Mouse (Mus musculus) cerebellum, adult 2 months (tissue): ENCODE measurements around the gene Rassf10. TPM values are rescaled to one million over a fixed set of nuclear protein-coding genes. Genes with fewer than 3 reads are reported as not detected.

Experiments used
- DNase-seq, 2 experiments: peaks; one replicate each; pipeline ENCODE4 v3.0.0; 2021
- H3K27ac ChIP-seq: fragments of 200-500 bp; 2 replicates; pipeline ENCODE4 v1.5.1; 2012; ENCODE audit warnings: low read length, control low read depth, inconsistent platforms; ENCODE audit not compliant: insufficient read depth
- H3K27me3 ChIP-seq: fragments of 200-500 bp; 2 replicates; pipeline ENCODE4 v1.6.1; 2012; ENCODE audit warnings: inconsistent platforms, mild to moderate bottlenecking, low read length, moderate library complexity; ENCODE audit not compliant: control insufficient read depth, insufficient read depth
- H3K4me1 ChIP-seq: fragments of 200-500 bp; 2 replicates; pipeline ENCODE4 v1.6.1; 2011; ENCODE audit warnings: low read length; ENCODE audit not compliant: control insufficient read depth, insufficient read depth
- H3K4me3 ChIP-seq: fragments of 200-500 bp; replicated peaks from 2 replicates; pipeline ENCODE3; 2011; ENCODE audit warnings: mild to moderate bottlenecking, low read depth, low read length, control low read depth; ENCODE audit not compliant: insufficient read depth
- CTCF ChIP-seq: fragments of 200-500 bp; IDR thresholded peaks from 2 replicates; pipeline ENCODE4 v1.5.1; 2011; ENCODE audit warnings: low read depth, mild to moderate bottlenecking, control low read depth, low read length, moderate library complexity, borderline replicate concordance; ENCODE audit not compliant: insufficient read depth
- POLR2A ChIP-seq: fragments of 200-500 bp; IDR thresholded peaks from 2 replicates; pipeline ENCODE4 v1.6.1; 2011; ENCODE audit warnings: low read length, control low read depth, borderline replicate concordance; ENCODE audit not compliant: insufficient read depth
- WGBS: fragments of 180-500 bp; shearing (Covaris S2); methylation state at CpG from one replicate; pipeline ENCODE4 v1.1.7; 2018; 5-methylcytosine and 5-hydroxymethylcytosine counted together
- polyA plus RNA-seq: library from polyadenylated mRNA; depleted of rRNA; stranded (reverse); fragments of >200 nt; gene quantifications from 2 replicates; pipeline ENCODE4 v1.2.3, GENCODE M21; 2012; rRNA removed

Rassf10 gene
- 0.70 and 0.73 TPM in 2 replicates for polyA plus RNA-seq

- H3K27me3 ChIP-seq = peaks cover 2% of the 10 kb centered on the region; the same call in 1 of the 2 replicates
- H3K27ac ChIP-seq = no peak within 1 kb of the TSS
- TF ChIP-seq POLR2A (no peak), CTCF (no peak)
- peak; percentile 38 to 41 for DNase-seq
- WGBS = 2% methylated on average over 41 of the region's 41 CpGs
- H3K4me3 ChIP-seq = peak within 1 kb of the TSS; percentile 21
- peaks cover 2% of the 10 kb centered on the region; the same call in 1 of the 2 replicates for H3K4me1 ChIP-seq
Observed at GRCm38 (mm10) chr7:112953777-112954291, at the start of gene Rassf10. TSS of gene Rassf10 (plus strand) at chr7:112953962.

- Histone ChIP-seq H3K4me1 (no peaks in the 10 kb centered on the region), H3K27me3 (no peaks in the 10 kb centered on the region), H3K4me3 (no peak overlapping the region), H3K27ac (no peak overlapping the region)
- TF ChIP-seq POLR2A (no peak), CTCF (no peak)
- WGBS = 68% methylated on average over 5 of the region's 5 CpGs
- no peak for DNase-seq
Observed at GRCm38 (mm10) chr7:112906848-112907247, 46.9 kb upstream of the Rassf10 start.

GRCm38 (mm10) chr7:112907468-112907867, 46.3 kb upstream of the Rassf10 start:
- whole genome bisulfite sequencing = 78% methylated on average over 2 of the region's 2 CpGs
- TF ChIP-seq POLR2A (no peak), CTCF (no peak)
- Histone ChIP-seq H3K27me3 (no peaks in the 10 kb centered on the region), H3K4me3 (no peak overlapping the region), H3K4me1 (no peaks in the 10 kb centered on the region), H3K27ac (no peak overlapping the region)
- no peak for DNase-seq

GRCm38 (mm10) chr7:112909164-112909563, 44.6 kb upstream of the Rassf10 start:
- no peak for DNase-seq
- no peak overlapping the region for H3K27ac ChIP-seq
- no peak overlapping the region for H3K4me3 ChIP-seq
- no peaks in the 10 kb centered on the region for H3K27me3 ChIP-seq
- 89% methylated on average over 10 of the region's 10 CpGs for WGBS
- no peaks in the 10 kb centered on the region for H3K4me1 ChIP-seq
- TF ChIP-seq POLR2A (no peak), CTCF (no peak)

- 87% methylated on average over 3 of the region's 3 CpGs for WGBS
- DNase-seq = no peak
- no peak for TF ChIP-seq CTCF
- TF ChIP-seq POLR2A = no peak
Observed at GRCm38 (mm10) chr7:112912969-112913368, 40.8 kb upstream of the Rassf10 start.

GRCm38 (mm10) chr7:112915571-112915970, 38.2 kb upstream of the Rassf10 start:
- H3K4me3 ChIP-seq = no peak overlapping the region
- WGBS = 84% methylated on average over 4 of the region's 4 CpGs
- H3K4me1 ChIP-seq = peaks cover 4% of the 10 kb centered on the region; the same call in 1 of the 2 replicates
- no peak for DNase-seq
- H3K27me3 ChIP-seq = no peaks in the 10 kb centered on the region
- no peak overlapping the region for H3K27ac ChIP-seq
- TF ChIP-seq POLR2A (no peak), CTCF (no peak)

More at GRCm38 (mm10) chr7:112912969-112913368, 40.8 kb upstream of the Rassf10 start:
- Histone ChIP-seq H3K27ac (no peak overlapping the region), H3K4me1 (no peaks in the 10 kb centered on the region), H3K4me3 (no peak overlapping the region), H3K27me3 (no peaks in the 10 kb centered on the region)

- TF ChIP-seq CTCF (no peak), POLR2A (no peak)
- Histone ChIP-seq H3K4me3 (no peak overlapping the region), H3K4me1 (peaks cover 4% of the 10 kb centered on the region; the same call in 1 of the 2 replicates), H3K27ac (no peak overlapping the region), H3K27me3 (no peaks in the 10 kb centered on the region)
- 57% methylated on average over 10 of the region's 10 CpGs for WGBS
- no peak for DNase-seq
Observed at GRCm38 (mm10) chr7:112917613-112918278, 36.0 kb upstream of the Rassf10 start.

- WGBS = 11% methylated on average over 22 of the region's 22 CpGs
- peak; percentile 74 to 76 for DNase-seq
- Histone ChIP-seq H3K4me3 (peak overlapping the region; percentile 66), H3K27ac (peak overlapping the region; percentile 44), H3K4me1 (peaks cover 4% of the 10 kb centered on the region; the same call in 1 of the 2 replicates), H3K27me3 (no peaks in the 10 kb centered on the region)
- TF ChIP-seq CTCF = no peak
- peak; percentile 34; the same call in 1 of the 2 replicates for TF ChIP-seq POLR2A
Observed at GRCm38 (mm10) chr7:112918279-112918991, 35.3 kb upstream of the Rassf10 start.
